Mouse (Mus musculus): ENCODE results near the gene Slamf6. TPM values are rescaled to one million over a fixed set of nuclear protein-coding genes. Genes with fewer than 3 reads are reported as not detected.

The Slamf6 gene
- total and polyA plus RNA-seq, 2 experiments from 2014 or later: 0.11 TPM; not detected in 1

DNA sequence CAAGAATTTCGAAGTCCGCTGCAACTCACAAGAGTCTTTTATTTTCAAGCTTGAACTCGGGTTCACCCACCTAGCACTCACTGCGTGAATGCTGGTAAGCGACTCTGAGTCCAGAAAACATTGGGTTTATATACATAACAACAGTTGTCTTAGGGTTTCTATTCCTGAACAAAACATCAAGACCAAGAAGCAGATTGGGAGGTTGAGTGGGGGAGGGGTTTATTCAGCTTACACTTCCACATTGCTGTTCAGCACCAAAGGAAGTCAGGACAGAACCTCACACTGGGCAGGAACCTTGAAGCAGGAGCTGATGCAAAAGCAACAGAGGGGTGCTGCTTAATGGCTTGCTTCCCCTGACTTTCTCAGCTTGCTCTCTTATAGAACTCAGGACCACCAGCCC is 43.4 kb downstream of the Slamf6 start:
- Histone ChIP-seq H3K4me3 (ENCODE audit: low read depth, low read length) (no peak overlapping the region), H3K36me3 (replicated peaks; ENCODE audit: control insufficient read depth, insufficient read depth, low read length) (no peaks in the 10 kb centered on the region), H3K27me3 (ENCODE audit: control insufficient read depth, insufficient read depth, low read length) (no peaks in the 10 kb centered on the region), H3K4me1 (ENCODE audit: control insufficient read depth, insufficient read depth) (no peaks in the 10 kb centered on the region), H3K9me3 (replicated peaks; ENCODE audit: control insufficient read depth, low read length) (no peaks in the 10 kb centered on the region), H3K27ac (ENCODE audit: low read depth) (no peak overlapping the region), H3K4me2 (ENCODE audit: low read depth, low read length) (no peak overlapping the region), H3K9ac (replicated peaks; ENCODE audit: low read depth, low read length) (no peak overlapping the region)
- DNase-seq (ENCODE audit: low spot score): no peak
- ATAC-seq (ENCODE audit: insufficient read depth, low read depth): no peak
- TF ChIP-seq CTCF (IDR thresholded peaks at IDR 0.05; ENCODE audit: low read depth) (no peak), EP300 (IDR thresholded peaks at IDR 0.05; ENCODE audit: low read depth) (no peak)
- WGBS: 89% methylated on average over 5 of the region's 5 CpGs

DNA sequence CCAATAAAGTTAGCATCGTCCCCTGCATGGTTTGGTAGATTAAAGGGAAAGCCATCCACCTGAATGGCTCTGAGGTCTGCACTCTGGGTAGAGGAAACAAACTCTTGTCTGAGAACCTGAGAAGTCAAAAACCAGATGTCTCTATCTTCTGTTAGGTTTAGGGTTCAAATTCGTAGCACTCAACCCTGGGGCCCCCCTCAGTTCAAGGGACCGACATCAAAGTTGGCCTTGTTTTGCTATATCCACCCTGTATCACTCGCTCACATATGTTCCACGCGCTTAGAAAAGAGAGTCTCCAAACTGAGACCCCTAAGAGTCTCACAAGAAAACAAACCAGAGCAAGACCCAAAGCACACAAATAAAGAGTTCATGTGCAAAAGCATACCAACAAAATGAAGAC is 44.4 kb downstream of the Slamf6 start:
- DNase-seq (ENCODE audit: low spot score) (no peak), ATAC-seq (ENCODE audit: insufficient read depth, low read depth) (no peak)
- no peaks in the 10 kb centered on the region for H3K27me3 ChIP-seq (ENCODE audit: control insufficient read depth, insufficient read depth, low read length)
- no peak overlapping the region; the same call in 1 of the 2 replicates for H3K27ac ChIP-seq (ENCODE audit: low read depth)
- TF ChIP-seq EP300 (IDR thresholded peaks at IDR 0.05; ENCODE audit: low read depth): no peak
- no peak for TF ChIP-seq CTCF (IDR thresholded peaks at IDR 0.05; ENCODE audit: low read depth)
- 78% methylated on average over 6 of the region's 6 CpGs for WGBS
- no peaks in the 10 kb centered on the region for H3K4me1 ChIP-seq (ENCODE audit: control insufficient read depth, insufficient read depth)
- H3K9ac ChIP-seq (replicated peaks; ENCODE audit: low read depth, low read length): no peak overlapping the region
- H3K4me3 ChIP-seq (ENCODE audit: low read depth, low read length): no peak overlapping the region
- no peaks in the 10 kb centered on the region for H3K9me3 ChIP-seq (replicated peaks; ENCODE audit: control insufficient read depth, low read length)
- H3K36me3 ChIP-seq (replicated peaks; ENCODE audit: control insufficient read depth, insufficient read depth, low read length): no peaks in the 10 kb centered on the region
- H3K4me2 ChIP-seq (ENCODE audit: low read depth, low read length): no peak overlapping the region

DNA sequence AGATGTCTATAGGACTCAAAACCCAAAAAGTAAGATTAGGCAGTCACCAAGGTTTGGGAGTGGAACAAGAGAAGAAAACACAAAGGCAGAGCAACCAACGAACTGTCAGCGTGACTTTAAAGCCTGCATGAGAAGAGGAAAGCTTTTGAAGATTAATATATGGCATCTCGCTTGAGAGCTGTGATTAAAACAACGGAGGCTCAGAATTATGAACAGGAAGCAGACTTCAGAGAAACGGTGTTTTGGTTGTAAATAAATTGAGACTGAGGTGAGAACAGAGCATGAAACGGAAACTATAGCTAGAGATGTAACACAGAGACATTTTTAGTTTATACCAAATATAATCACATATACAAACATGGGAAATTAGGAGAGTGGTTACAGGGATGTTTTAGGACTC is 46.3 kb downstream of the Slamf6 start:
- Histone ChIP-seq H3K4me3 (ENCODE audit: low read depth, low read length) (no peak overlapping the region), H3K36me3 (replicated peaks; ENCODE audit: control insufficient read depth, insufficient read depth, low read length) (no peaks in the 10 kb centered on the region), H3K4me2 (ENCODE audit: low read depth, low read length) (no peak overlapping the region), H3K9me3 (replicated peaks; ENCODE audit: control insufficient read depth, low read length) (no peaks in the 10 kb centered on the region), H3K27me3 (ENCODE audit: control insufficient read depth, insufficient read depth, low read length) (no peaks in the 10 kb centered on the region), H3K9ac (replicated peaks; ENCODE audit: low read depth, low read length) (no peak overlapping the region), H3K27ac (ENCODE audit: low read depth) (no peak overlapping the region), H3K4me1 (ENCODE audit: control insufficient read depth, insufficient read depth) (no peaks in the 10 kb centered on the region)
- WGBS: 63% methylated on average over 6 of the region's 6 CpGs
- DNase-seq (ENCODE audit: low spot score) (no peak), ATAC-seq (ENCODE audit: insufficient read depth, low read depth) (no peak)
- no peak for TF ChIP-seq EP300 (IDR thresholded peaks at IDR 0.05; ENCODE audit: low read depth)
- no peak for TF ChIP-seq CTCF (IDR thresholded peaks at IDR 0.05; ENCODE audit: low read depth)

DNA sequence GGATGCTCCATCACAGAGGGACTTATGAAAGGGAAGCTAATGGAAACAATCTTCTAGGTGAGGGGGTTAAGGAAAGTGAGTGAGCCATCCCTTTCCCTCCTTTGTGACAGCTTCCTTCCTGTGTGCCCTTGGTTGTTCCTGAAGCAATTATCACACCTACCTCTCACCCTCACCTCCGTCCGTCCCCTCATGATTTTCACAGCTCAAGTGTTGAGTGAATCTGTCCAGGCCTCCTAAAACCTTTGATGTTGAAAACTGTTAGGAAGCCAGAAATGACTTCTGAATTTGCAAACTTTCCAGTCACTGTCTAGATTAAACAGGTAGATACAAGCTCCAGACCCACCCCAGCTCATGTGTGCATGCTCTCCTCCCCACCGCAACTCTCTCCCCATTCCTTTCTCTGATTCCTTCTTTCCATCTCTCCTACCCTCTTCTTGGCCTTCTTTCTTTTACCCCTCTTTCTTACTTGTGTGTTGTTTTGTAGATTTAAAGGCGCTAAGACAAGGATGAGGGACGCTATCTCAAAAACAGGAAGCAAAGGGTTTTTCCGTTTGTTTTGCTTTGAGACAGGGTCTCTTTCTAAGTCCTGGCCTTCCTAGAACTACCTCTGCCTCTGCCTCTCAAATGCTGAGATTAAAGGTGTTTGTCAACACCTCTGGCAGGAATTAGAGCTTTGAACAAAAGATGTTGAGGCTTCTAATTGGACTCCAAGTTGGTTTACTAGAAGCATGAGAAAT is 48.9 kb downstream of the Slamf6 start:
- no peak overlapping the region for H3K9ac ChIP-seq (replicated peaks; ENCODE audit: low read depth, low read length)
- no peak for DNase-seq (ENCODE audit: low spot score)
- no peak overlapping the region for H3K4me2 ChIP-seq (ENCODE audit: low read depth, low read length)
- no peaks in the 10 kb centered on the region for H3K9me3 ChIP-seq (replicated peaks; ENCODE audit: control insufficient read depth, low read length)
- WGBS: 55% methylated on average over 6 of the region's 6 CpGs
- H3K4me1 ChIP-seq (ENCODE audit: control insufficient read depth, insufficient read depth): no peaks in the 10 kb centered on the region
- no peak for TF ChIP-seq EP300 (IDR thresholded peaks at IDR 0.05; ENCODE audit: low read depth)
- TF ChIP-seq CTCF (IDR thresholded peaks at IDR 0.05; ENCODE audit: low read depth): no peak
- H3K27ac ChIP-seq (ENCODE audit: low read depth): no peak overlapping the region
- ATAC-seq (ENCODE audit: insufficient read depth, low read depth): no peak
- H3K4me3 ChIP-seq (ENCODE audit: low read depth, low read length): no peak overlapping the region
- no peaks in the 10 kb centered on the region for H3K27me3 ChIP-seq (ENCODE audit: control insufficient read depth, insufficient read depth, low read length)
- H3K36me3 ChIP-seq (replicated peaks; ENCODE audit: control insufficient read depth, insufficient read depth, low read length): no peaks in the 10 kb centered on the region

DNA sequence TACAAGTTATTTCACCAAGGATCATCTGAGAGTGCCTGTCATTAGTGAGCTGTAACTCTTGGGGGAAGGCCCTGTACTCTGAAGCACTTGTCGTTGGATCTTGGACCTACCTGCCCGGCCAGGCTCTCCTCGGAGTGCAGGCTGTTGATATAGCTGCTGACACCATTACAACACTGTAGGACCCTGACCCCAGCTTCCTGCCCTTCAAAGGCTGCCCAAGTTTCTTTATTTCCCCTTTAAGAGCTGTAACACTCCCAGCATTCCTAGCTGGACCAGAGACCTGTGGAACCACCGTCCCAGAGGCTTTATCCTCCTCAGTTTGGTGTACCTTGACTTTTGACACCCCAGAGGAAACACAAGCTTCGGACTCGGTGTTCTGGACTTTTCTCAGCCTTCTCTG is 51.9 kb downstream of the Slamf6 start:
- no peak overlapping the region for H3K4me3 ChIP-seq (ENCODE audit: low read depth, low read length)
- no peaks in the 10 kb centered on the region for H3K4me1 ChIP-seq (ENCODE audit: control insufficient read depth, insufficient read depth)
- ATAC-seq (ENCODE audit: insufficient read depth, low read depth): no peak
- TF ChIP-seq CTCF (IDR thresholded peaks at IDR 0.05; ENCODE audit: low read depth) (no peak), EP300 (IDR thresholded peaks at IDR 0.05; ENCODE audit: low read depth) (no peak)
- 69% methylated on average over 6 of the region's 6 CpGs for WGBS
- no peaks in the 10 kb centered on the region for H3K36me3 ChIP-seq (replicated peaks; ENCODE audit: control insufficient read depth, insufficient read depth, low read length)
- no peaks in the 10 kb centered on the region for H3K9me3 ChIP-seq (replicated peaks; ENCODE audit: control insufficient read depth, low read length)
- no peak overlapping the region for H3K27ac ChIP-seq (ENCODE audit: low read depth)
- no peaks in the 10 kb centered on the region for H3K27me3 ChIP-seq (ENCODE audit: control insufficient read depth, insufficient read depth, low read length)
- H3K4me2 ChIP-seq (ENCODE audit: low read depth, low read length): no peak overlapping the region
- DNase-seq (ENCODE audit: low spot score): no peak
- H3K9ac ChIP-seq (replicated peaks; ENCODE audit: low read depth, low read length): no peak overlapping the region
